Mouse (Mus musculus): ENCODE results near the gene Metrn.

DNA sequence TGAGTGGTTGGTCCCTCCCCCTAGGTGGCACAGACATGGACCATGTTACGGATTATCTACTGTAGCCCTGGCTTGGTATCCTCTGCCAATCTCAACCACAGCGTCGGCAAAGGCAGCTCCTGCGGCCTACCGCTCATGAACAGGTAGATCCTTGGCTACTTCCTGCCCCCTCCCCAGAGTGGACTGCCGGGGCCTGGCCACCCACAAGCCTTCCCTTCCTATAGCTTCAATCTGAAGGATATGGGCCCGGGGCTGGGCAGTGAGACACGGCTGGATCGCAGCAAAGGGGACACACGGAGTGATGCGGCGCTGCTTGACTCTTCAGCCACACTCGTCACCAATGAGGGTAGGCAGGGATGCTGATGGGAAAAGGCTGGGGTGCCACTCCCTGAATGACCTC is 30.1 kb upstream of the Metrn start:
- TF ChIP-seq GATA1 (IDR thresholded peaks at IDR 0.05; ENCODE audit: borderline replicate concordance, low read length): no peak
- TF ChIP-seq FLI1 (IDR thresholded peaks at IDR 0.05; ENCODE audit: low read length): no peak
